Mouse (Mus musculus) limb, embryonic 15.5 days (tissue): ENCODE results near the gene Fhl2. TPM values are rescaled to one million over a fixed set of nuclear protein-coding genes. Genes with fewer than 3 reads are reported as not detected.

Source experiments
- ATAC-seq: fragments of 200-750 bp; cut with Nextera tagmentation; 2 replicates; pipeline ENCODE4 v1.8.0; 2017; ENCODE audit warnings: low read depth, moderate TSS enrichment; ENCODE audit not compliant: insufficient number of reproducible peaks, low FRiP score, low TSS enrichment
- H3K27ac ChIP-seq: fragments of 300-500 bp; sonication (generic); 2 replicates; pipeline ENCODE4 v1.5.1; 2015; ENCODE audit warnings: moderate library complexity, mild to moderate bottlenecking, inconsistent platforms
- H3K27me3 ChIP-seq: fragments of 300-500 bp; sonication (generic); 2 replicates; pipeline ENCODE4 v1.6.1; 2015; ENCODE audit warnings: inconsistent platforms
- H3K36me3 ChIP-seq: fragments of 300-500 bp; sonication (generic); 2 replicates; pipeline ENCODE4 v1.6.1; 2015; ENCODE audit warnings: inconsistent platforms
- H3K4me1 ChIP-seq: fragments of 300-500 bp; sonication (generic); 2 replicates; pipeline ENCODE4 v1.6.1; 2015; ENCODE audit warnings: inconsistent platforms
- H3K4me2 ChIP-seq: fragments of 300-500 bp; sonication (generic); 2 replicates; pipeline ENCODE4 v1.6.1; 2015; ENCODE audit warnings: mild to moderate bottlenecking, inconsistent platforms
- H3K4me3 ChIP-seq: fragments of 300-500 bp; sonication (generic); 2 replicates; pipeline ENCODE4 v1.5.1; 2015; ENCODE audit warnings: mild to moderate bottlenecking, inconsistent platforms
- H3K9ac ChIP-seq: fragments of 300-500 bp; sonication (generic); 2 replicates; pipeline ENCODE4 v1.6.1; 2015; ENCODE audit warnings: inconsistent platforms
- H3K9me3 ChIP-seq: fragments of 300-500 bp; sonication (generic); 2 replicates; pipeline ENCODE4 v1.6.1; 2016; ENCODE audit warnings: inconsistent platforms
- WGBS: fragments of 180-500 bp; shearing (Covaris S2); methylation state at CpG from one replicate; pipeline ENCODE4 v1.1.7; 2015; 5-methylcytosine and 5-hydroxymethylcytosine counted together
- polyA plus RNA-seq: library from polyadenylated mRNA; unstranded; fragments of >200 nt; fragmentation: Nextera tagmentation; extraction: Ambion mirVana; gene quantifications from 2 replicates; pipeline ENCODE4 v1.2.1, GENCODE M21; 2015

The Fhl2 gene
- polyA plus RNA-seq, 1 experiment from 2014 or later: 24.7 TPM

DNA sequence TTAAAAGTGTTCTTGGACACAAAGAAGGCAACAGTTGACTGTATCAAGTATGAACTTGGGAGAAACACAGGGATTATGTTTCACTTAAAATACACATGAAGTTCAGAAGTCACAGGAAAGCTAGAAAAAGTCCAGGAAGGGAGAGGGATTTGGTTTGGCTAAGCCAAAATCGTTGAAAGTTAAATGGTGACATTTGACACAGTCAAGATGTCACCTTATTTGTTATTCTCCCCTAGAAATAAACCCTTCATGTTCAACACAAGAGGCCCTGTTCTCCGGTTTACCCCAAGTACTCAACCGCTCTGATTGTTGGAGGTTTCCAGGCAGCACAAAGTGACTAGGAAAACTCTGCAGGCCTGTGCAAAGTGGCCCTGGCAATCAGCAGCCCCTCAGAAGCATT is 18.8 kb upstream of the Fhl2 start:
- Histone ChIP-seq H3K4me3 (no peak overlapping the region), H3K4me1 (0 out of 2 replicates have a peak, but pooled peaks cover 9% of the 10 kb centered on the region), H3K9ac (no peak overlapping the region), H3K36me3 (no peaks in the 10 kb centered on the region), H3K4me2 (no peak overlapping the region), H3K27me3 (no peaks in the 10 kb centered on the region), H3K27ac (no peak overlapping the region), H3K9me3 (no peaks in the 10 kb centered on the region)
- 49% methylated on average over 3 of the region's 3 CpGs for WGBS
- ATAC-seq: no peak

- 0 out of 2 replicates have a peak, but pooled peaks cover 9% of the 10 kb centered on the region for H3K4me1 ChIP-seq
- no peak overlapping the region for H3K4me2 ChIP-seq
- H3K27me3 ChIP-seq: no peaks in the 10 kb centered on the region
- no peak overlapping the region for H3K9ac ChIP-seq
- H3K9me3 ChIP-seq: no peaks in the 10 kb centered on the region
- no peak for ATAC-seq
- H3K27ac ChIP-seq: no peak overlapping the region
- H3K4me3 ChIP-seq: no peak overlapping the region
- 24% methylated on average over 1 of the region's 1 CpGs for WGBS
- H3K36me3 ChIP-seq: no peaks in the 10 kb centered on the region
Measured at GRCm38 (mm10) chr1:43211274-43211673, 14.5 kb upstream of the Fhl2 start.

DNA sequence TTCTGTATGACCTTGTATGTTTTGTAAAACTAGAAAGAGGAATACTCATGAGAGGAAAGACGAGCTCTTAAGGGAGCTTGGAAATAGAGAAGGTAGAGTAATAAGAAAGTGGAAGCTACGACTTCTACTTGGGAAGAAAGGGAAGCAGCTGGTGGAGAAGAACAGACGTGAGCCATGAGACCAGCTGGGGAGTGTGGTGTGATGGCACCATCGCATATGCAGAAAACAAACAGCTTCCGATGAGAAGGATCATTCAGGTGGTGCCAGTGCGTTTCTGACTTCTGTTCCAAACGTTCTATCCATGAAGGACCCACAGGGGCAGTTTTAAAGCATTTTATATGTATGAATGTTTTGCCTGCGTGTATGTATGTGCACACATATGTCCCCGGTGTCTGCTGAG is 13.5 kb upstream of the Fhl2 start:
- Histone ChIP-seq H3K9me3 (no peaks in the 10 kb centered on the region), H3K4me3 (no peak overlapping the region), H3K9ac (no peak overlapping the region), H3K27me3 (no peaks in the 10 kb centered on the region), H3K36me3 (no peaks in the 10 kb centered on the region), H3K27ac (no peak overlapping the region), H3K4me1 (0 out of 2 replicates have a peak, but pooled peaks cover 7% of the 10 kb centered on the region), H3K4me2 (no peak overlapping the region)
- no peak for ATAC-seq
- 76% methylated on average over 9 of the region's 9 CpGs for WGBS

DNA sequence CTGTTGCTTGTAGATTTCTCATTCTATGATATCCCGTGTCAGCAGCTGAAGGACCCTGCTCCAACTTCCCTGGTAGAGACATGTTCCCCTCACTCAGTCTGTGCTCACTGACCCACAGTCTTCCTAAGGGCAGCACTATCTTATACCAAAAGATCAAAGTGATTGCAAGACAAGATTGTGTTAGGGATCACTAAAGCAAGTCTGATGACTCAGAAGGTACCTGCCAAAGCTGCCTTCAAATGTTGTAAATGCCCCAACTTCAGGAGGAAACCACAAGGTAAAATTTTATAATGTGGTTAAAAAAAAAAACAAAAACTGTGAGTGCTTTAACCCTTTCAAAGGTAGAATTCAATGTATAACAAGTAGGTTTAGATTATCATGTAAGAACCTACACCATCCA is 10.4 kb upstream of the Fhl2 start:
- no peak overlapping the region for H3K4me2 ChIP-seq
- H3K27ac ChIP-seq: no peak overlapping the region
- WGBS: 89% methylated on average over 1 of the region's 1 CpGs
- no peak overlapping the region for H3K9ac ChIP-seq
- H3K4me3 ChIP-seq: no peak overlapping the region
- no peaks in the 10 kb centered on the region for H3K36me3 ChIP-seq
- ATAC-seq: no peak
- H3K27me3 ChIP-seq: no peaks in the 10 kb centered on the region
- 0 out of 2 replicates have a peak, but pooled peaks cover 7% of the 10 kb centered on the region for H3K4me1 ChIP-seq
- H3K9me3 ChIP-seq: no peaks in the 10 kb centered on the region

- no peaks in the 10 kb centered on the region for H3K27me3 ChIP-seq
- no peak overlapping the region for H3K4me2 ChIP-seq
- H3K9ac ChIP-seq: no peak overlapping the region
- WGBS: 28% methylated on average over 5 of the region's 5 CpGs
- no peaks in the 10 kb centered on the region for H3K9me3 ChIP-seq
- ATAC-seq: no peak
- H3K36me3 ChIP-seq: no peaks in the 10 kb centered on the region
- H3K27ac ChIP-seq: no peak overlapping the region
- H3K4me3 ChIP-seq: no peak overlapping the region
- no peaks in the 10 kb centered on the region for H3K4me1 ChIP-seq
Measured at GRCm38 (mm10) chr1:43203282-43203681, 6.5 kb upstream of the Fhl2 start.

GRCm38 (mm10) chr1:43202226-43202625 is 5.4 kb upstream of the Fhl2 start:
- no peak overlapping the region for H3K9ac ChIP-seq
- no peaks in the 10 kb centered on the region for H3K27me3 ChIP-seq
- H3K36me3 ChIP-seq: no peaks in the 10 kb centered on the region
- H3K4me1 ChIP-seq: no peaks in the 10 kb centered on the region
- H3K27ac ChIP-seq: no peak overlapping the region
- H3K4me3 ChIP-seq: no peak overlapping the region
- H3K4me2 ChIP-seq: no peak overlapping the region
- H3K9me3 ChIP-seq: no peaks in the 10 kb centered on the region
- ATAC-seq: no peak

GRCm38 (mm10) chr1:43201796-43202195 is 5.0 kb upstream of the Fhl2 start:
- Histone ChIP-seq H3K9me3 (no peaks in the 10 kb centered on the region), H3K27me3 (no peaks in the 10 kb centered on the region), H3K36me3 (no peaks in the 10 kb centered on the region), H3K4me3 (no peak overlapping the region), H3K4me1 (no peaks in the 10 kb centered on the region), H3K4me2 (no peak overlapping the region), H3K9ac (no peak overlapping the region), H3K27ac (no peak overlapping the region)
- WGBS: 81% methylated on average over 2 of the region's 2 CpGs
- no peak for ATAC-seq

DNA sequence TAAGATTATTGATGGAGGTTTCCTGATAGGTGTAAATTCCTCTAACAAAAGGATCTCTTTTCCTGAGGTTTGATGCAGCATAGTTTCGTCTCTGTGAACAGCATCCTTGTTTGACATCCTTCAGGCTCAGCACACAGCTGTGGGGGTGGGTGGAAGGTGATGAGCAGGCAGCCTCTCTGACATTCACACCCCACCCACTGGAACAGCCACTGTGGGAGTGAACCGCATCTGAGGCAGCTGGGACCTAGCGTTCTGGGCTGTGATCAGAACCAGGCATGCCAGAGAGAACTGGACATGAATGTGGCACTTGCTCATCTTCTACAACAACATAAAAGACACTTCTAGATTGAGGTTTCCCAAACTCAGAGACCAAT is 3.1 kb upstream of the Fhl2 start:
- no peak overlapping the region for H3K4me3 ChIP-seq
- H3K4me1 ChIP-seq: no peaks in the 10 kb centered on the region
- H3K27ac ChIP-seq: no peak overlapping the region
- H3K9me3 ChIP-seq: no peaks in the 10 kb centered on the region
- no peaks in the 10 kb centered on the region for H3K27me3 ChIP-seq
- H3K36me3 ChIP-seq: no peaks in the 10 kb centered on the region
- H3K9ac ChIP-seq: no peak overlapping the region
- ATAC-seq: no peak
- 76% methylated on average over 3 of the region's 3 CpGs for WGBS
- H3K4me2 ChIP-seq: no peak overlapping the region

- Histone ChIP-seq H3K36me3 (no peaks in the 10 kb centered on the region), H3K4me2 (no peak overlapping the region), H3K9ac (no peak overlapping the region), H3K27ac (no peak overlapping the region), H3K4me3 (no peak overlapping the region), H3K9me3 (no peaks in the 10 kb centered on the region), H3K4me1 (no peaks in the 10 kb centered on the region), H3K27me3 (no peaks in the 10 kb centered on the region)
- WGBS: 82% methylated on average over 3 of the region's 3 CpGs
- ATAC-seq: no peak
Measured at GRCm38 (mm10) chr1:43199210-43199866, 2.6 kb upstream of the Fhl2 start.

DNA sequence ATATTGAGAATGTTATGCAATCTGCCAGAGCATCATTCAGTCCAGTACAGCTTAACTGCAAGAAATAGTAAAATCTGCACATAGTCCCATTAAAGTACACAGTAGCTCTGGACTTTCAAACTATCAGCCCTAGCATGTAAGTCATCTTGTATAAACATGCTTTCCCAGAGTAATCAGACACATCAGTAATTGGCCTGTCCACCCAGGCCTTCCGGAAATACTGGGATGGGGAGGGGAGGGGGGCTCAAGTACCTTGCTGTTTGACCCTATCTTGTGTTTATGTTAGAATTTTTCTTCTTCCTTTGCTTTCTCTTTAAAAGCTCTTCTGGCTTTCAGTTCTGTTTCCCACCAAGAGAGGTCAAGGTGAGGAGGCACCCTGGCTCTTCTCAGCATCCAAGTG is 725 bp downstream of the Fhl2 start:
- Histone ChIP-seq H3K4me1 (no peaks in the 10 kb centered on the region), H3K4me2 (no peak overlapping the region), H3K27me3 (no peaks in the 10 kb centered on the region), H3K4me3 (no peak overlapping the region), H3K9me3 (no peaks in the 10 kb centered on the region), H3K9ac (no peak overlapping the region), H3K36me3 (no peaks in the 10 kb centered on the region), H3K27ac (no peak overlapping the region)
- 65% methylated on average over 1 of the region's 1 CpGs for WGBS
- ATAC-seq: no peak

DNA sequence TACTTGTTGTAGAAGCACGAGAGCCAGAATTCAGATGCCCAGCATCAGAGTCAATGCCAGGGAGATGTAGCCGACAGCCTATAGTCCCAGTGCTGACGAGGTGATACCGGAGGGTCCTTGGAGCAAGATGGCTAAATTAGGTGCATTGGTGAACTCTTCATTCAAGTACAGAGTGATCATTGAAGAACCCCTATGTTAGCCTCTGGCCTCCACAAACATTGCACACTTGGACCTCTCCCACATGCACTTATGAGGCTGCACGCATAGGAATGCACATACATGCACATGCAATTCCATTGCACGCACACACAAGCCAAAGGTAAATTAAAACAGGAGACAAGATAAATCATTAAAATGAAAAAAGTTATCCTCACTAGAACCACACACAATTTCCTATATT is 3.4 kb downstream of the Fhl2 start:
- Histone ChIP-seq H3K9me3 (no peaks in the 10 kb centered on the region), H3K9ac (no peak overlapping the region), H3K4me1 (no peaks in the 10 kb centered on the region), H3K4me3 (no peak overlapping the region), H3K27me3 (no peaks in the 10 kb centered on the region), H3K36me3 (no peaks in the 10 kb centered on the region), H3K27ac (no peak overlapping the region), H3K4me2 (no peak overlapping the region)
- 92% methylated on average over 6 of the region's 6 CpGs for WGBS
- ATAC-seq: no peak

DNA sequence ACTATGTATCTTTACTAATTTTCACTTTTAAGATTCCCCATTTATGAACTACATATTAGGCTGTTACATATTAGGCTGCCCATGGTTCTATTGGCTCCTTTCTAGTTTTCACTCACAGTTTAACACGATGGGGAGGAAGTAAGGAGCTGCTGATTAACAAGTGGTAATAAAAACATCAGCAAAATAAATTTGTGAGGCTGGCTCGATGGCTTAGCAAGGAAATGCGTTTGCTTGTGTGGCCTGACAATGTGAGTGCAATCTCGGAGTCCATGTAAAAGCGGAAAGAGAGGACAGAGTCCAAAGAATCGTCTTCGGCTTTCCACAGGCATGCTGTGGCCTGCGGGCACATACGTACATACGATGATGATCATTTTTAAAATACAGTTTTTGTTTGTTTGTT is 4.3 kb downstream of the Fhl2 start:
- WGBS: 61% methylated on average over 10 of the region's 10 CpGs
- H3K27ac ChIP-seq: no peak overlapping the region
- H3K9me3 ChIP-seq: no peaks in the 10 kb centered on the region
- H3K36me3 ChIP-seq: no peaks in the 10 kb centered on the region
- no peaks in the 10 kb centered on the region for H3K27me3 ChIP-seq
- no peak overlapping the region for H3K4me2 ChIP-seq
- H3K9ac ChIP-seq: no peak overlapping the region
- H3K4me3 ChIP-seq: no peak overlapping the region
- no peak for ATAC-seq
- no peaks in the 10 kb centered on the region for H3K4me1 ChIP-seq

DNA sequence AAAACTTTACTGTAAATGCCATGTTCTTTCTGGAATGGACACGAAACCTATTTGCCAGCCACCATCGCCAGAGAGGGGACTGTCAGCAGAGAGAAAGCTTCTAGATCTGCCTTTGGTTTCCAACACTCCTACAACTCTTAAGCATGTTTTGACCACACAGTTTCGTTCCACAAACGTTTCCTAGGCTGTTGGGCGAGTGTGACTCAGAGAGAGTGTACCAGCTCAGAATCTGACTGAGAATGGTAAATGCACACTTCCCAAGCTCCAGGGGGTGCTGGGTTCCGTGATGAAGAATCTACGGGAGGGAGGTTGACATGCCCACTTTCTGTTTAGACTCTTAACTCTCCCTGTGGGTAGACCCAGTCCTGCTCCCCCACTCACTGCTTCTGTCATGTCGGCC is 5.7 kb downstream of the Fhl2 start:
- H3K9ac ChIP-seq: no peak overlapping the region
- no peak overlapping the region for H3K4me2 ChIP-seq
- no peaks in the 10 kb centered on the region for H3K4me1 ChIP-seq
- no peaks in the 10 kb centered on the region for H3K27me3 ChIP-seq
- no peaks in the 10 kb centered on the region for H3K36me3 ChIP-seq
- no peak for ATAC-seq
- no peaks in the 10 kb centered on the region for H3K9me3 ChIP-seq
- no peak overlapping the region for H3K4me3 ChIP-seq
- no peak overlapping the region for H3K27ac ChIP-seq
- WGBS: 82% methylated on average over 8 of the region's 8 CpGs
